Mouse (Mus musculus): ENCODE data around the gene Serpina7. TPM values are rescaled to one million over a fixed set of nuclear protein-coding genes. Genes with fewer than 3 reads are reported as not detected.

Gene Serpina7
- total RNA-seq (2014; rRNA removed), result not detected in 2 replicates
- not detected in 2 replicates for polyA plus RNA-seq (2015; fragmentation: Nextera tagmentation; extraction: Ambion mirVana)

- Histone ChIP-seq H3K36me3 (ENCODE audit: insufficient read depth, low read length) (no peaks in the 10 kb centered on the region), H3K9me3 (ENCODE audit: low read length) (no peaks in the 10 kb centered on the region), H3K27me3 (ENCODE audit: insufficient read depth, low read length) (no peaks in the 10 kb centered on the region), H3K9ac (replicated peaks; ENCODE audit: low read length, poor library complexity, severe bottlenecking) (no peak within 1 kb of the TSS), H3K4me1 (ENCODE audit: insufficient read depth, low read length) (no peaks in the 10 kb centered on the region), H3K4me3 (ENCODE audit: low read depth, low read length) (no peak within 1 kb of the TSS), H3K27ac (ENCODE audit: low read depth, low read length) (no peak within 1 kb of the TSS), H3K4me2 (ENCODE audit: low read depth, low read length, poor library complexity, severe bottlenecking) (no peak within 1 kb of the TSS)
- ATAC-seq (ENCODE audit: low FRiP score) (no peak), DNase-seq (ENCODE audit: low spot score) (no peak)
- TF ChIP-seq CTCF (IDR thresholded peaks at IDR 0.05), result no peak
These were observed at the start of gene Serpina7 for GRCm38 (mm10) chrX:139085077-139085476. TSS of gene Serpina7 (minus strand) at chrX:139085236.

- DNase-seq (ENCODE audit: low spot score) (peak; percentile 44), ATAC-seq (ENCODE audit: low FRiP score) (no peak)
- Histone ChIP-seq H3K27me3 (ENCODE audit: insufficient read depth, low read length) (no peaks in the 10 kb centered on the region), H3K27ac (ENCODE audit: low read depth, low read length) (no peak overlapping the region), H3K4me1 (ENCODE audit: insufficient read depth, low read length) (no peaks in the 10 kb centered on the region), H3K4me2 (ENCODE audit: low read depth, low read length, poor library complexity, severe bottlenecking) (no peak overlapping the region), H3K9ac (replicated peaks; ENCODE audit: low read length, poor library complexity, severe bottlenecking) (no peak overlapping the region), H3K9me3 (ENCODE audit: low read length) (no peaks in the 10 kb centered on the region), H3K36me3 (ENCODE audit: insufficient read depth, low read length) (no peaks in the 10 kb centered on the region), H3K4me3 (ENCODE audit: low read depth, low read length) (no peak overlapping the region)
- 51% methylated on average over 4 of the region's 4 CpGs for WGBS
- no peak for TF ChIP-seq CTCF (IDR thresholded peaks at IDR 0.05)
These were observed 49.0 kb upstream of the Serpina7 start for GRCm38 (mm10) chrX:139134031-139134430.

DNA sequence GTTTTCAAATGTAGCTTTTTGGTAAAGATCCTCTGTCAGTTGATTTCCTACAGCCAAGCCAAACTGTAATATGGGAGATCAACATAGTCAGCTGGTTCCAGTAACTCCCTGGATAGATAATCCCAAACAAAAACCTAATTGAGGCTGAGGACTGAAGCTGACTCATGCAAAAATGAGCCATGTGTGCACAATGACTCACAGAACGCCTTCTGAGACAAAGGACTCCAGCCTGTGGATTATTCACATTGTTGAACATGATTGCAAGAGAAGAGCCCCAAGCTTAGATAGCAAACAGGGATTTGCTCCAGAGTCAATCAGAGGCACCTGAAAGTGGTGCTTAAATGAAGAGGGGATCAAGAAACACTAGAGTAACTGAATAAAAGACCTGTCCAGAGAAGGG, 12.2 kb upstream of the Serpina7 start:
- 58% methylated on average over 1 of the region's 1 CpGs for WGBS
- H3K36me3 ChIP-seq (ENCODE audit: insufficient read depth, low read length), result no peaks in the 10 kb centered on the region
- H3K27me3 ChIP-seq (ENCODE audit: insufficient read depth, low read length), result no peaks in the 10 kb centered on the region
- H3K9ac ChIP-seq (replicated peaks; ENCODE audit: low read length, poor library complexity, severe bottlenecking), result no peak overlapping the region
- no peak overlapping the region for H3K4me2 ChIP-seq (ENCODE audit: low read depth, low read length, poor library complexity, severe bottlenecking)
- DNase-seq (ENCODE audit: low spot score) (no peak), ATAC-seq (ENCODE audit: low FRiP score) (no peak)
- no peak overlapping the region for H3K4me3 ChIP-seq (ENCODE audit: low read depth, low read length)
- no peak overlapping the region for H3K27ac ChIP-seq (ENCODE audit: low read depth, low read length)
- TF ChIP-seq CTCF (IDR thresholded peaks at IDR 0.05), result no peak
- H3K9me3 ChIP-seq (ENCODE audit: low read length), result no peaks in the 10 kb centered on the region
- H3K4me1 ChIP-seq (ENCODE audit: insufficient read depth, low read length), result no peaks in the 10 kb centered on the region

- Histone ChIP-seq H3K4me1 (ENCODE audit: insufficient read depth, low read length) (no peaks in the 10 kb centered on the region), H3K27ac (ENCODE audit: low read depth, low read length) (no peak within 1 kb of the TSS), H3K4me3 (ENCODE audit: low read depth, low read length) (no peak within 1 kb of the TSS), H3K4me2 (ENCODE audit: low read depth, low read length, poor library complexity, severe bottlenecking) (no peak within 1 kb of the TSS), H3K9ac (replicated peaks; ENCODE audit: low read length, poor library complexity, severe bottlenecking) (no peak within 1 kb of the TSS), H3K9me3 (ENCODE audit: low read length) (no peaks in the 10 kb centered on the region), H3K27me3 (ENCODE audit: insufficient read depth, low read length) (no peaks in the 10 kb centered on the region), H3K36me3 (ENCODE audit: insufficient read depth, low read length) (no peaks in the 10 kb centered on the region)
- TF ChIP-seq CTCF (IDR thresholded peaks at IDR 0.05), result no peak
- 92% methylated on average over 1 of the region's 1 CpGs for WGBS
- DNase-seq (ENCODE audit: low spot score) (no peak), ATAC-seq (ENCODE audit: low FRiP score) (no peak)
These were observed 907 bp upstream of the Serpina7 start, which contains the start of gene 4930513O06Rik for GRCm38 (mm10) chrX:139085943-139086342. TSS of gene 4930513O06Rik (plus strand) at chrX:139086243.

GRCm38 (mm10) chrX:139078493-139078892, 6.5 kb downstream of the Serpina7 start:
- 97% methylated on average over 2 of the region's 2 CpGs for WGBS
- Histone ChIP-seq H3K36me3 (ENCODE audit: insufficient read depth, low read length) (no peaks in the 10 kb centered on the region), H3K4me3 (ENCODE audit: low read depth, low read length) (no peak overlapping the region), H3K9ac (replicated peaks; ENCODE audit: low read length, poor library complexity, severe bottlenecking) (no peak overlapping the region), H3K9me3 (ENCODE audit: low read length) (no peaks in the 10 kb centered on the region), H3K27ac (ENCODE audit: low read depth, low read length) (no peak overlapping the region), H3K4me2 (ENCODE audit: low read depth, low read length, poor library complexity, severe bottlenecking) (no peak overlapping the region), H3K27me3 (ENCODE audit: insufficient read depth, low read length) (no peaks in the 10 kb centered on the region), H3K4me1 (ENCODE audit: insufficient read depth, low read length) (no peaks in the 10 kb centered on the region)
- ATAC-seq (ENCODE audit: low FRiP score), result no peak
- no peak for TF ChIP-seq CTCF (IDR thresholded peaks at IDR 0.05)
- DNase-seq (ENCODE audit: low spot score), result no peak

DNA sequence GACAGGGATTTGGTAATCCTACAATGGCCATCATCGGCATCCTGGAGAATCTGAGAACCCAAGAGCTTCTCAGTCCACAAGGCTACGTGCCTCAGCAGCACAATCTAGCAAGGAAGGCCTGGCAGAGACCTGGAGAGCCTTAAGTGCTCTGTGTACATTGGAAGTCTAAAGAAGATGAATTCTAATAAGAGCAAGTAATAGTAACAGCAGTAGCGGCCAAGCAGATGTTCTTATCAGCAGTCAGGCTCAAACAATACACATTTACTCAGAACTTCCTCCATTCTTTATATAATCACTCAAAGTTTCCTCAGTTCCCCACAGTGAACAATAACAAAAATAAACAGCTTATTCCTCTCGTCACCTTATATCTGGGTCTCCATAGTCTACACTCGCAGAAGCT, 21.0 kb downstream of the Serpina7 start:
- Histone ChIP-seq H3K27me3 (ENCODE audit: insufficient read depth, low read length) (no peaks in the 10 kb centered on the region), H3K9ac (replicated peaks; ENCODE audit: low read length, poor library complexity, severe bottlenecking) (no peak overlapping the region), H3K4me2 (ENCODE audit: low read depth, low read length, poor library complexity, severe bottlenecking) (no peak overlapping the region), H3K36me3 (ENCODE audit: insufficient read depth, low read length) (no peaks in the 10 kb centered on the region), H3K9me3 (ENCODE audit: low read length) (no peaks in the 10 kb centered on the region), H3K27ac (ENCODE audit: low read depth, low read length) (no peak overlapping the region), H3K4me3 (ENCODE audit: low read depth, low read length) (no peak overlapping the region), H3K4me1 (ENCODE audit: insufficient read depth, low read length) (no peaks in the 10 kb centered on the region)
- ATAC-seq (ENCODE audit: low FRiP score) (no peak), DNase-seq (ENCODE audit: low spot score) (no peak)
- 84% methylated on average over 5 of the region's 5 CpGs for WGBS
- TF ChIP-seq CTCF (IDR thresholded peaks at IDR 0.05), result no peak
